Mouse (Mus musculus): ENCODE data around the gene Vangl2. TPM values are rescaled to one million over a fixed set of nuclear protein-coding genes. Genes with fewer than 3 reads are reported as not detected.

The Vangl2 gene
- polyA plus RNA-seq, 1 experiment from 2014 or later, result 52.2 TPM

Other genes starting within 250 kb of the Vangl2 start
- 0.95 and 1.5 TPM in 2 replicates for gene Cd84, start 188.7 kb downstream of the Vangl2 start, polyA plus RNA-seq (2014; fragmentation: Nextera tagmentation; extraction: Ambion mirVana)
- not detected in 2 replicates for gene Gm10521, start 132.8 kb downstream of the Vangl2 start, polyA plus RNA-seq (2014; fragmentation: Nextera tagmentation; extraction: Ambion mirVana)
- gene Slamf6, start 110.9 kb downstream of the Vangl2 start, polyA plus RNA-seq (2014; fragmentation: Nextera tagmentation; extraction: Ambion mirVana), result 0.13 TPM in 1 of 2 replicates, not detected in the other
- 3.3 and 3.6 TPM in 2 replicates for gene Nhlh1, start 29.1 kb upstream of the Vangl2 start, polyA plus RNA-seq (2014; fragmentation: Nextera tagmentation; extraction: Ambion mirVana)
- gene Copa, start 54.1 kb upstream of the Vangl2 start, polyA plus RNA-seq (2014; fragmentation: Nextera tagmentation; extraction: Ambion mirVana), result 140 and 206 TPM in 2 replicates
- 115 and 127 TPM in 2 replicates for gene Ncstn, start 54.4 kb upstream of the Vangl2 start, polyA plus RNA-seq (2014; fragmentation: Nextera tagmentation; extraction: Ambion mirVana)
- 151 and 156 TPM in 2 replicates for gene Pex19, start 98.3 kb upstream of the Vangl2 start, polyA plus RNA-seq (2014; fragmentation: Nextera tagmentation; extraction: Ambion mirVana)
- 72.3 and 86.0 TPM in 2 replicates for gene Dcaf8, start 119.6 kb upstream of the Vangl2 start, polyA plus RNA-seq (2014; fragmentation: Nextera tagmentation; extraction: Ambion mirVana)
- 350 and 391 TPM in 2 replicates for gene Pea15a, start 178.4 kb upstream of the Vangl2 start, polyA plus RNA-seq (2014; fragmentation: Nextera tagmentation; extraction: Ambion mirVana)
- 1.4 and 1.6 TPM in 2 replicates for gene Casq1, start 191.4 kb upstream of the Vangl2 start, polyA plus RNA-seq (2014; fragmentation: Nextera tagmentation; extraction: Ambion mirVana)
- not detected in 2 replicates for gene Atp1a4, start 230.0 kb upstream of the Vangl2 start, polyA plus RNA-seq (2014; fragmentation: Nextera tagmentation; extraction: Ambion mirVana)
- 66.2 and 72.2 TPM in 2 replicates for gene Igsf8, start 233.2 kb upstream of the Vangl2 start, polyA plus RNA-seq (2014; fragmentation: Nextera tagmentation; extraction: Ambion mirVana)

All from neural tube, embryonic 14.5 days (tissue).